Mouse (Mus musculus): ENCODE results near the gene Rnf212b.
A peak's percentile ranks its signal among the peaks of the same experiment; 100 is the strongest.
"Not testable (repeated sequence)": the region's sequence is repeated elsewhere in the genome, so short reads cannot be mapped to it uniquely, and the experiment has no call there.

Rnf212b gene

DNA sequence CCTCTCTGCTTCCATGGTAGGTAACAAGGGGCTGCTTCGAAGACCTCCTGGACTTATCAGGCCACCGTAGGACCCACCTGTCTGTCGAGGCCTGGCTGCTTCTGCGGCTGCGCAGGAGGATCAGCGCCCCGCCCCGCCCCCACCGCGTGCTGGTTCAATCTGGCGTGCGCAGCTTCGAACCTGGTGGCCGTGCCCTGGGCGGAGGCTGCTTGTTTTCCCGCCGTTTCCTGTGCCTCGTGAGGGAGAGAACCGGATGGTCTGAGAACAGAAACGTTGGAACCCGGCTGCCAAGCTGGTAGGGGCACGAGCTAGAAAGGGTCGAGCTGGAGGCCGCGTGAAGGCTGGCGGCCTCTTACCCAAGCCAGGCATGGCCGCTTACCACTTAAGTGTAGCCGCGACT, at the start of gene Rnf212b:
TSS of gene Rnf212b (plus strand) at position 151 of the 400 bp plus-strand sequence.
- DNase-seq (ENCODE audit: extremely low spot score, low spot score), result no peak

DNA sequence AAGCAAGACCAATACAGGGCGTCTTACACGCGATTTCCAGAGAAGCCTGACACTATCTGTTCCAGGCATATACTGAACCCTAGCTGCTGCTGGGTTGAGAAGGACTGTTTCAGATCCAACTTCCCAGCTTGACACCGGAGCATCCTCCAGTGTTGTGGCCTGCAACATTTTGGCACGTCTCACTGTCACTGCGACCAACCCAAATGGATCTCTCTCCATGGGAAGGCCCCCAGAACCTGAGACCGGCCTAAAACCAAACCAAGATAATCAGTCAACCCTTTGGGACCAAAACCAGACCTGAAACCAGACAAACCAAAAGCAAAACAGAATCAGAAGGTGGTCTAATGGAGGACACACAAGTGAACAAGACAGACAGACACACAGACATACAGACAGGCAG, 47.0 kb upstream of the Rnf212b start:
- DNase-seq (ENCODE audit: extremely low spot score, low spot score), result not testable (repeated sequence)

DNA sequence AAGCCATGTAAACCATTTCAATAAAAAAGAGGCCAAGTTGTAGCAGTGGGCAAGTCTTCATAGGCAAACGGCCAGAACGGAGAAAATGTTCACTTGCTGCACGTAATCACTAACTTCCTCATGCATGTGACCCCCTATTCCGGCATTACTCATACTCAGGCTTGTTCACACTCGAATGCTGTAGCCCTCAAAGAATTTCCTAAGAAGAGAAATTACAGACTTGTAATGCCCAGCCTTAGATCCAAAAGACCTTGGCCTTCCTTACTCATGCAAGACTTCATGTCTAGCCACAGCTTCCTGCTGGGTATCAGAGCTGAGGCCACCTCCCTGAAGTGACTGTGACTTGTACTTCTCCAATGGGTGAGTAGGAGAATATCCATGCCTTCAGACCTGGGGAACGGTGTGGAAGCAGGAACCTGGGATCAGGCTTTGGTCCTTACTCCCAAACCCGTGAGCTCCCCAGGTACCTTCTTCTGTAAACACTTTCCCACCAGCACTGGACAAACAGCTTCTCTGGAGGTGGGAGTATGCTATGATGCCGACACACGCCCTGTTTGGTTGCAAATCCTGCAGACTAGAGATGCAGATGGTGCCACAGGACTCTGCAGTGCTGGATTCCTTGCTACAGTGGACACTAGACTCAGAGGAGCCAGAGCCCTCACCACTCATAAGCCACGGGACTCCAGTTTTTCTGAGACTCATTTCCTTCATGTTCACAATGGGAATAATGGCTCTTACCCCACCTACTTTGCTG, 45.5 kb upstream of the Rnf212b start:
- DNase-seq (ENCODE audit: extremely low spot score, low spot score), result no peak

GRCm38 (mm10) chr14:54769068-54769425, 44.9 kb upstream of the Rnf212b start:
- DNase-seq (ENCODE audit: extremely low spot score, low spot score), result no peak

- no peak for DNase-seq (ENCODE audit: extremely low spot score, low spot score)
These were observed 43.6 kb upstream of the Rnf212b start for GRCm38 (mm10) chr14:54770373-54770772.

DNA sequence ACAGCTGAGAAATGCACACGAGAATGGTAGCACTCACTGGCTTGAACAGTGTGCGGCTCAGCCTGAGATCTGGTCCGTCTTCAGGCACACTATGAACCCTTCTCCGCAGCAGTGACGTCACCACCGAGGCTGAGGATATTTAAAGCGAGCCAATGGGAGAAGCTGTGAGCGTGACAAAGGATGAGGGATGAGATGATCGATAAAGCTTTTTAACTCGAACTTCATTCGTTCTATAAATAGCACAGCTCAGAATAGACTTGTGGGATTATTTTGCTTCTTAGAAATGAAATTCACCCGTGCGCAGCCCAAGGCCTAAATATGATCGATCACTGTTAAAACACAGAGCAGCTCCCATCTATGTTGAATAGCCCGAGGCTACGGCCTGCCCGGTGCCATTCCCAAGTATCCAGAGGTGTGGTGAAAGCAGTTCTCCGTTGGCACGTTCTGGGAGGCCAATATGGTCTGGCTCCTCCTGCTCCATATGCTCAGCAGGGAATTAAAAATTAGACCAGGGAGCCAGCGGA, 41.5 kb upstream of the Rnf212b start:
- DNase-seq (ENCODE audit: extremely low spot score, low spot score), result no peak

DNA sequence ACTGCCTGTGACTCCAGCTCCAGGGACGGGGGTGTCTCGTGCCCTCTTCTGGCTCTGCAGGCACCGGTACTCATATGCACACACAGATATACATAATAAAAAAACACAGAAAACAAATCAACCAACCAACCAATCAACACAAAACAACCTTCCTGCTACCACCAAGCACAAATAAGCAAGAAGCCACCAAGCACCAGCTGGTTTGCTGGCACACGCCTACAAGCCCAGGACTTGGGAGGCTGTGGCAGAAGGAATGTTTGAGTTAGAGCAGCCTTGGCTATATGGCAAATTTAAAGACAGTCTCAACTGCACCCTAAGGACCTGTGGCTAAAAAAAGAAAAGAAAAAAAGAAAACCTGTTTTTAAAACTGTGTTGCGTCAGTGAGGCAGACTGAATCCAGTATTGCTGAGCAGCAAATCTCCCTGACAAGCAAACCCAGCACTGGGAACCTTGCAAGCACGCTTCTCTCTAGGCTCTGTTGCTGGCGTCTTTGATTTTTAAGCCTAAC, 38.4 kb upstream of the Rnf212b start:
- no peak for DNase-seq (ENCODE audit: extremely low spot score, low spot score)

DNA sequence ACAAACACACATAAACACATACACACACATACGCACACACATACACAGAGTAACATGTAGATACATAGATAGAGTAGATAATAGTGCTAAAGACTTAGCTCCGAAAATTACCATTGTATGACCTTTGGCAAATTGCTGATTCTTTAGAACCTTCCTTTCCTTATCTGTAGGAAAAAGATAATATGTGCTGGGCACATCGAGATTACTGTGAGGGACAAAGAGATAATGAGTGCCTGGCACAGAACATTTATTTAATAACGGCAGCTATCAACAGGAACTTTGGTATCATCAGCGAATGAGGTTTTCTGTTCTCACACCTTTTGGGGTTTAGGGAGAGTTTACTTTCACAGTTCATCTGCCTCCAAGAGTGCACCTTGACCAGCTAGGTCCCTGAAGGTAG, 37.2 kb upstream of the Rnf212b start:
- DNase-seq (ENCODE audit: extremely low spot score, low spot score), result no peak

DNA sequence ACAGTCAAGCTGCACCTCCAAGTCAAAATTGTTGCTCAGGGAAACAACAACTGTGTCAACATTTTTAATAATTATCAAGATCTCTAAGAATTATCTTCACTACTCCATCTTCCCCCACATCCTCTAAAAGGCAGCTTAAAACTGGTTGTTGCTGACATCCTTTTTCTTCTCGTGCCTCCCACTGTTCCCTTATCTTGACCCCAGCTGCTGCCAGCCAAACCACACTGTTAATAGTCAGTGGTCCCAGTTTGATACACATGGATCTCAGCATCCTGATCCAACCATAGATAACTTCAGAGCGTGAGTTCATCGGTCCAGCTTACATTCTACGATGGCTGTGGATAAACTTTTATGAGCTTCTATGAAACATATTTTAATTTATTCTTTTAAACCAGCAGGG, 36.0 kb upstream of the Rnf212b start:
- no peak for DNase-seq (ENCODE audit: extremely low spot score, low spot score)

GRCm38 (mm10) chr14:54780084-54780483, 33.9 kb upstream of the Rnf212b start:
- DNase-seq (ENCODE audit: extremely low spot score, low spot score), result no peak

DNA sequence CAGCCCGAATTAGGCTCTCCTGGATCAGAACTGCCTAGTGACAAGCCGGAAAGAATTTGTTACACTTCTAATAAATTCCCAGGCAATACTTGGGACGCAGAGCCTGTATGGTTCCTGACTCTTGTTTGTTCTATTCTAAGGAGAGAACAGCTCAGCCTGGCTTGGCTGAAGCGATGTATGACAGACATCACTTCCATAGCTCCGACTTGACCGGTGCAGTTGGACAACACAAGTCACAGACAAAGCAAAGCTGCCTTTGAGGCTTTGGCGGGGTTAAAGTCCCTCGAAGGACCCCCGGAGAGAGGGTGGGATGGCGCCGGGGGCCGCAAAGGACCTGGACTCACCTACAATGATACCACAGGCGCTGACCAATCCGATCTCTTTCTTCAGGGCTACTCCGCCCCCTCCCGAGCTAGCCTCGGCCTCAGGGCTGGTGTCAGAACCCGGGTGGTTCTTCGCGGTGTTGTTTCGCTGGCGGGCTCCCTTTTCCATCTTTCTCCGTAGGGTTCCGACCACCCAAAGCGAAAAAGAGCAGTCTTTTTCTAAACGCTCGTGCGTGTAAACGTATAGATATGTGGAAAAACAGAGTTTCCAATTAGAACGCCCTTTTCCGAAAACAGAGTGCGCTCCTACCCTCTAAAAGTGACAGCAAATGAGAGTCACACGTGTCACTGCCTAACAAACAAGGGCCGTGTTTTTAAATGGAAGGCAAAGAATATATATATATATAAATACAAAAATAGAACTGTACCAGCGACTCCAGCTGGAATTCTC, 32.9 kb upstream of the Rnf212b start:
- DNase-seq (ENCODE audit: extremely low spot score, low spot score), result peak; percentile 62

DNA sequence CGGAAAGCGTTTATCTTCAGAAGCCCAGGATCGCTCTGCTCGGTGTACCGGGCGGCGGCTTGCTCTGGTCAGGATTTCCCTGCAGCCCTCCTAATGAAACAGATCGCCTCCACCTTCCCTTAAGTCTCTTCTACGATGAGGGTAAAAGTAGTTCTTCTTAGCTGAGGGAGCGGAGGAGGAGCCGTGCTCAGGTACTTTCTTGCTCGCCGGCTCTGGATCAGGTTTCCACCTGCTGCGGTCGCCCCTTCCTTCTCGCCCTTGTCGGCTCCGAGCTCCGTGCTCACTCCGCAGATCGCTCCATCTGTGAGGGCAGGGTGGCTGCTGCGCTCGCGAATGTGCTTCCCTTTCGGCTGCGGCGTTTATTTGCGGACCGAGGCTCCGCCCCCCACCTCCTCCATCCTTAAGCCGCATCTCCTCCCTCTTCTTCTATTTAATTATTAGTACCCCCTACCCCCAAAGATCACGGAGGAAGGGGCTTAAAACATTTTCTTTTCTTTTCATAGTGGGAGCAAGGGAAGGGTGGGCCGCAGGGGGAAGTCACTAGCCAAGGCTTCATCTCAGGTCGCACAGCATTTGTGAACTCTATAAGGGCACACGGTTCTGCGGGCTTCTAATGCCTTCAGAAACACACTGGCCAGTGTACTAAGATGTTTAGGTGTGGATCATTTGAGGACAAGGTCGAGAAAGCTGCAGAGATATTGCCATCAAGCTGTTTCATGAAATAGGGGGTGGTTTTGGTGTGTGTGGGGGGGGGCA, 32.2 kb upstream of the Rnf212b start, which contains the start of gene Slc7a8:
TSS of gene Slc7a8 (minus strand) at position 337 of the 756 bp plus-strand sequence.
- peak; percentile 58 for DNase-seq (ENCODE audit: extremely low spot score, low spot score)

DNA sequence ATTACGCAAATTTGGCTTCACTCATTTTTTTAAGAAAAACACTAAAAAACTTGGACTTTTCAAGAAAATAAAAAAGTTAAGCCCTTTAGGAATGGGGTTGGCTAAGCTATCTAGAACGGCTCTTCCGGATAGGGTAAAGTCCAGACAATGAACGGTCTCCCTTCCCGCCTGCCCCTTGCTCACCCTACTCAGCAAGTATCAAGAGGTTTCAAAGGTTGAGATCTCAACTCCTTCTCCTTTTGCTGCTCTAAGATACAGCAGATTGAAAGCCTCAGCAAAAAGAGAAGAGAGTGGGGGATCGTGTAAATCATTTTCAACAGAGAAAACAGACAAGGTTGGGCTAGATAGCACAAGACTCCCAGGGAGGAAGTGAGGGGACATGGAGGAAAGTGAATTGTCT, 31.0 kb upstream of the Rnf212b start:
- no peak for DNase-seq (ENCODE audit: extremely low spot score, low spot score)

DNA sequence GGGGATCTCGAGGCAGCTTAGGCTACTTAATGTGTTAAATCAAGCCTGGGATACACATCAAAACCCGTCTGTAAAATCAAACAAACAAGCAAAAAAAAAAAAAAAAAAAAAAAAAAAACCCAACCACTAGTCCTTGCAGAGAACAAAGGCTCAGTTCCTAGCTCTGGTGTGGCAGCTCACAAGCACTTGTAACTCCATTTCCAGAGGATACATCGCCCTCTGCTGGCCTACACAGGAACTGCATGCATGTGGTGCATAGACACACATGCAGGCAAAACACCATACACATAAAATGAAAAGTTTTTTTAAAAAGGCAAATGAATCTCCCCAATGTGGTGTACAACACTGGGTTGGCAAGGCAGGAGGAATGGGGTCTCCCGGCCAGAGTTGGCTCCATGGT, 28.0 kb upstream of the Rnf212b start:
- peak; percentile 70 for DNase-seq (ENCODE audit: extremely low spot score, low spot score)

DNA sequence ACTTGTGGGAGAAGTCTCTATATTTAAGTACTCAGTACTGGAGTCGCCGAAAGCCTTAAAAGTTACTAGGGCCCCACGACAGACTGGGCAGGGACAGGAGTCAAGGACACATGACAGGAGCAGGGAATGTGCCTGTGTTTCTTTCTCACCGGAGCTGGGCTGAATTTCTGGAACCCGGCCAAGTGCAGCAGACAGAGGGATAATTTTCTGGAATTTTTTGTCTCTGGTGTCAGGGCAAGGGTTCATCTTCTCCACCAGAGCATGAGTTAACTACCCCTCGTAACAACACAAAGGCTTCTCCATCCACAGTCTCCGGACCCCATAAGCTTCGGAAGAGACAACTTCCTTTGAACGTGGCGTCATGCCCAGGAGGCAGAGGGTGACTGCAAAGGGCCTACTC, 27.5 kb upstream of the Rnf212b start:
- DNase-seq (ENCODE audit: extremely low spot score, low spot score), result no peak

DNA sequence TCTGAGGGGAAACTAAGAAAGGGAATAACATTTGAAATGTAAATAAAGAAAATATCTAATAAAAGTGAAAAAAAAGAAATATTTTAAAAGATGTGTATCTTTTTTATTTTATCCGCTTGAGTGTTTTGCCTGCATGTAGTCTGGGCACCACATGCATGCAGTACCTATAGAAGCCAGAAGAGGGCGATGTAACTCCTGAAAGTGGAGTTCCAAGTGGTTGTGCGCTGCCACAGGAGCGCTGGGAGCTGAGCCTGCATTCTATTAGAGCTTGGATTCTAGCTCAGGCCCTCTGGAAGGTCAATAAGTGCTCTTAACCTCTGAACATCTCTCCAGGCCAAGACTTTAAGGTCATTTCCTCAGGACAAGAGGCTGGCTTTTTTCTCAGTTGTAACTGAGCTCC, 26.7 kb upstream of the Rnf212b start:
- DNase-seq (ENCODE audit: extremely low spot score, low spot score), result no peak

- no peak for DNase-seq (ENCODE audit: extremely low spot score, low spot score)
These were observed 25.7 kb upstream of the Rnf212b start for GRCm38 (mm10) chr14:54788231-54788630.

DNA sequence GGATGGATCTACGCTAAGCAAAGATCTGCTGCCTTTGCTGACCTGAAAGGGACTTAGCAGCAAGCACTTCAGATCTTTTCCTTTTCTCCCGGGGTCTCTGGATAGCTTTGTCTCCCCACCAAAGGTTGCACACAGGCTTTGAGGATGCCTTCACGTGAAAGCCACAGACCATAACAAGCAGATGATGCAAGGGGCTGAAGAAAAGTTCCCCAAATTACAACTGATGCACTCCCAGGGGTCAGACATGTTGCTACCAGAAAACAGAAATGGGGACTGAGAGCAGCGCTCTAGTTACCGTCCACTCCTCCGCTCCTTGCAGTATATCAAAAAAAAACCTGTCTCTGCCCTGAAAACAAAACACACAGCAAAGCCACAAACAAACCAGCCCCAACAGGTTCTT, 21.8 kb upstream of the Rnf212b start:
- no peak for DNase-seq (ENCODE audit: extremely low spot score, low spot score)

- DNase-seq (ENCODE audit: extremely low spot score, low spot score), result no peak
These were observed 20.6 kb upstream of the Rnf212b start for GRCm38 (mm10) chr14:54793351-54793750.

DNA sequence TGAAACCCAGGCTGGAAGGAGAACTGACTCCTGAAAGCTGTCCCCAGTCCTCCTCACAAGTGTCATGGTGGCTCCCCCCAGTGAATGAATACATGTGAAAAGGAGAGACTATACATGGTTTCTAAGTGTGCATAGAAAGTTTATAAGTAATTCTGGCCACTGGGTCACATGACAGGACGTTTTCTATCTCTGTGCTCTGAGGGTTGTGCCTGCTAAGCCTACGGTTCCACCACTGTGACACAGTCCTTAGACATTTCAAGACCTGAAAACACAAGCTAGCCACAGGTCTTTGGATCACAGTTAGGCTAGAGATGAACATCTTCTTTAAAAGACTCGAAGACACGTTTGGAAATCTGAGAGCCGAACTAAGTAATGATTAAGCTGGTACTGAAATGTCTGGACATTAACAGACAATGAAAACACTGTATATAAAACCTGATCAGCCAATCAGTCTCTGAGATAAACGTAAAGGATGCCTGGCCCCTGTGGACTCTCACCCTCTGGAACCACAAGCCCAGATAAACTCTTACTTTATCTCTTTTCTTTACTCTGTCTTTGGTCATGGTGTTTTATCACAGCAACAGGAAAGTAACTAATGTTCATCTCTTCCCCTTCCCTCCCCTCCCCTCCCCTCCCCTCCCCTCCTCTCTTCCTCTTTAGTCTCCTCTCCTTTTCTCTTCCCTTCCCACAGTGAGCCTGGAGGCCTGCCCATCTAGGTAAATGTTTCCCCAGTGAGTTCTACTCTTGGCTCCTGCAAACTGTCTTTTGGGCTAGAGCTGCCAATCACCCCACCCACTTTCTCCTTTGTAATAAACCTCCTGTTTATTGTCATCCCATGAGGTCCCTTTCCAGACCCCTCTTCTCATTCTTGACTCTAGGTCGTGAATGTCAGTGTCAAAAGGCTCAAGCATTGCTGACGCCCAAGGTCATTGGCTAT, 19.8 kb upstream of the Rnf212b start:
- DNase-seq (ENCODE audit: extremely low spot score, low spot score), result no peak

DNA sequence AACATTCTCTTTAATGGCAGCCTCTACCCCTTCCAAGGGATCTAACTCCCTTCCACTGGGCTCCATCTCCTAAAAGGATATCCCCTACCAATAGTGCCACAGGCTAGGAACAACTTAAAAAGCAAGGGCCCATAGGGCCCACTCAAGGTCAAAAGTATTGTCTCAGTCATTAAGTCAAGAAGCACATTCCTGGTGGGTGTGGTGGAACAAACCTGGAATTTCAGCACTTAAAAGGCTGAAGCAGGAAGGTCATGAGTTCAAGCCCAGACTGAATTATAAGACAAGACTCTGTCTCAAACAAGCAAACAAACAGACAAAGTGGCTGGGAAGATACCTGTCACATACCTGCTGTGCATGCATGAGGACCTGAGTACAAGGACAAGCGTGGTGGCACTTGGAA, 18.0 kb upstream of the Rnf212b start:
- no peak for DNase-seq (ENCODE audit: extremely low spot score, low spot score)

Measured in neural tube, embryonic 10.5 days (tissue).